Mouse (Mus musculus) heart, postnatal 25 days (tissue): ENCODE measurements at regions not wholly inside any gene's neighbourhood (a gene's known extent, or its start where the extent isn't known, plus 50 kb on each side); places are given as distances from the start of the nearest gene placed in this dataset.
"Not testable (repeated sequence)": the region's sequence is repeated elsewhere in the genome, so short reads cannot be mapped to it uniquely, and the experiment has no call there.

Source experiments
- DNase-seq: peaks from one replicate; pipeline ENCODE4 v3.0.0; 2022; ENCODE audit warnings: low spot score
- intact Hi-C: fragments of 180-260 bp; cut with DNase I; formaldehyde crosslinking; loops from one replicate; pipeline ENCODE4 v1.15.1; 2025

GRCm38 (mm10) chr17:83020576-83020975 is 194.5 kb upstream of the Pkdcc start:
- intact Hi-C loops: loop anchor here (10.0 kb wide), 1 partner anchor 824 kb away; the partner anchor contains the start of gene Haao
- peak; percentile 17 for DNase-seq

DNA sequence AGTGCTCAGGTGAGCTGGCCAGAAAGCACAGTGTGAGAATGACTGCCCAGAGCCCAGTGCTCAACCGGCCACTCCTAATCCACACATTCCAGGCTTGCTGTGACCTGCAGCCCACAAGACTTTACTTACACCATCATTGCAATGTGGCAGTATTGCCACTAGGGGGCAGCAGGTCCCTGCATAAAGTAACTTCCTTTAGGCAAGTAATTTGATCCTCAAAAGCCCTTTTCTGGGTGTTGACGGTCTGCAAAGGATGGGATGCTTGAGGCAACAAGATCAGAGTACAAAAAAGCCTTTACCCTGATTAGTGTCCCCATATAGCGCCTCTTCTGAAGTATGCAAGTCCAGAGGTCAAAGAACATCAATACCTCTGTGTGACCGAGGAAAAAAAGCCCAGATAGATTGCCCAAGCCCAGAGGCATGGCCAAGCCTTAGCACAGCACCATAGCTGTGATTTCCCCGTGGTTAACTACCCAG is 189.7 kb upstream of the Pkdcc start:
- DNase-seq: peak; percentile 13

GRCm38 (mm10) chr17:83034914-83035573 is 180.0 kb upstream of the Pkdcc start:
- intact Hi-C loops: no loop called here
- DNase-seq: no peak

More for the DNA sequence above, 189.7 kb upstream of the Pkdcc start:
- intact Hi-C loops: loop anchor here (5.0 to 10.0 kb wide), 2 partner anchors 227 to 819 kb away; partner anchors contain the start of gene Haao

GRCm38 (mm10) chr17:83035574-83035918 is 179.5 kb upstream of the Pkdcc start:
- no peak for DNase-seq
- intact Hi-C loops: no loop called here

DNA sequence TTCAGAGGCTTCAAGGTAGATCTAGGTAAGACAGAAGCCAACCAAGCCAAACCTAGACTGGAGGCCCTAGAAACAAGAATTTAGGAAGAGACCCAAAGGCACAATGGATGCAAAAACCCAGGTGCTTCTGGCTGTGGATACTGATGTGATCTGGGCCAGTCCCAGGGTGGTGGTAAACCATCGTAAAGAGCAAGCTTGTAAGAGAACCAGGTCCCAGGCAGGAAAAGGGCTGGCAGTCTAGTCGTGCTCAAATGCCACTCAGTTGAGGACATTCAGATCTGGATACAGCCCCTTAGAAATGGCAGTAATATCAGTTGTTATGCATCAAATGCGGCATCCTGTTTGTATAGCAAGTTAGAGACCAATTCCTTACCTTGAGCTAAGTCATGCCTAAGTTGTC is 175.5 kb upstream of the Pkdcc start:
- DNase-seq: no peak
- intact Hi-C loops: no loop called here

DNA sequence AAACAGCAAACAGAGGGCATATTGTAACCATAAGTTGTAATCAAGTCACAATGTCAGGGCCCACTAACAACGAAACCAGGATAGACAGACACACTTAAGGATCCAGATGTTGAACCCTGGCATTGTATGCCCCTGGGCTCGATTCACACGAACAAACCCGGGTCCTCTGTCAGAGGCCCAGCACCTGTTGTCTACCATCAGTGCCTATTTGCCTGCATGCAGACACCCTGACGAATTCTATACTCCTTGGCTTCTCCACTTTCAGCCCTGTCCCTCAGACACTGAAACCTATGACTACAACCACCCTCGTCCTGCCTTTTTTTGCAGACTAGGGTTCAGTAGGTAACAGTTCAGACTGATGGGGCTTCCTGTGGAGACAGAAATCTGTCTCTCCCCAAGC is 170.6 kb upstream of the Pkdcc start:
- no peak for DNase-seq
- intact Hi-C loops: loop anchor here (1.0 to 2.0 kb wide), 2 partner anchors 202 to 207 kb away; no protein-coding TSS in a partner anchor

GRCm38 (mm10) chr17:83049972-83050535 is 165.0 kb upstream of the Pkdcc start:
- no peak for DNase-seq
- intact Hi-C loops: no loop called here

DNA sequence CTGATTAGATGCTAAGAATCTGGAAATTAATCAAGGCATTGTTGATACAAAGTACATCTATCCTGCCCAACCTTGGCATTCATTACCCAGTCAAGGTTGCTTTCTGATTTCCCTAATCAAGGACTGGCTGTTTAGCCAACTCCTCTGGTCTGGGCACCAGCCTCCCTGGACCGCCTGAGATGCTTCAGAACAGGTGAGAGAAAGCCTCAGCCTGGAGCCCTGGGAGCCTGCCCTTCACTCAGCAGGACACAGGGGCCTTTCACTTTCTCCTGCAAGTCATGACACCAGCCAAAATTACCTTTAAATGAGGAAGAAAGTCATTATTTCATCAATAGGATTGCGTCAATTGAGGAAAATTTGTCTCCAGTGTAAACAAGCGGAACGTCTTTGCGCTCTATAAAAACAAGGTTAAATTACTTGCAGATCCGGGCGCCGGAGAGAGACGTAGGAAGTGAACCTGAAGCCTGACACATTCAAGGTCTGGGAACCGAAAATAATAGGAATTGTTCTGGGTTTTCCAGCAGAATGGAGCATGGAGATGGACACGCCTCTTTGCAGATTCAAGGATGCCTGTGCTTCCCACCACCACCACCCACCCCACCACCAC is 164.4 kb upstream of the Pkdcc start:
- intact Hi-C loops: no loop called here
- no peak for DNase-seq

DNA sequence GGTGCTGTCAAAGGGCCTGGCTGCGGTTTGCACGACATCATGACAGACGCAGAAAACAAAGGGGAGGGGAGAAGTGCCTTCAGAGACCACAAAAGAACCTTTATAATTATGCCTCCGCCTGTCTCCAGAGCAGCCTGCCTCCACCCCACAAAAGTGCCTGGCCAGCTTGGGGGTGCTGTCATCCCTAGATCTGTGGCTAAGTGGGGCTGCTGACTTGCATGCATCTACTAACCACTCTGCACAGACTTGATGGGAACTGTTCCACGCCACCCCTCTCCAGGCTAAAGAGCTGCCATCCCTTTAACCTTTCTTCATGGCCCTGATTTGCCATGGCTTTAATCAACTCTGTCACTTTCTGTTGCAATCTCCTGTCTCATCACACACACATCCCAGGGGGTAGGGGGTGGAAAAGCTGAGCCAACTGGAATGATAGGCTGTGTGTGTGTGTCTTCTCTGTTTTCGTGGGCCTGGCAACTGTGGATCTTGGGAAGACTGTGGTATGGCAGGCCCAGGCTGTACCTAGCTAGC is 162.4 kb upstream of the Pkdcc start:
- DNase-seq: no peak
- intact Hi-C loops: no loop called here

GRCm38 (mm10) chr17:83057832-83058231 is 157.3 kb upstream of the Pkdcc start:
- no peak for DNase-seq
- intact Hi-C loops: no loop called here

DNA sequence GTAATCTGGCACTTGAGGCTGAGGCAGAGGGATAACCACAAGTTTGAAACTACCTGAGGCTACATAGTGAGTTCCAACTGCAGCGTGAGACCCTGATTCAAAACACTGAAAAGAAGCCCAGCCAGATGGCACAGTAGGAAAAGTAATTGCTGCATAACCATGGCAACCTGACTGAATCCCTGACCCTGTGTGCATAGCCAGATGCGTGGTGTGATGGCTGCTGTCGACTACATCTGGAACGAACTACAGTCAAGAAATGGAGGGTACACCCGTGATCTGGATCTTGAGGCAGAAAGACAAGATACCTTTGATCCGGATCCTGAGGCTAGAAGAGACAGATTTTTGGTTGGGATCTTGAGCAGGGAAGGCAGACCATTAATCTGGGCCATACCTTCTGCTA is 153.2 kb upstream of the Pkdcc start:
- no peak for DNase-seq
- intact Hi-C loops: no loop called here

DNA sequence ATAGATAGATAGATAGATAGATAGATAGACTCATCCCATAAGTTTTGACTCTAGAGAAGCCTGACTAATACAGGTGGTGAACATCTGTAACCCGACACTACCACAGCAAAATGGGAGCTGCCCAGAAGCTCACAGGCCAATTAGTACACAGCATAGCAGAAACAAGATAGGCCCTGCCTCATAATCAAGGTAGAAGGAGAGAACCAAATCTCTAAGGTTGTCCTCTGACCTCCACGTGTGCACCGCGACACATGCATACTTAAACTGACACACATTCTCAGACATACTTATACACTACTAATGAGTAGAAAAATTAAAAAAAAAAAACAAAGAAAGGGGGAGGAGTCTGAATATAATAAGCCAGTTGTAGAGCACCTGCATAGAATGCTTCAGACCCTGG is 151.2 kb upstream of the Pkdcc start:
- intact Hi-C loops: no loop called here
- no peak for DNase-seq

GRCm38 (mm10) chr17:83064376-83064775 is 150.7 kb upstream of the Pkdcc start:
- DNase-seq, intact Hi-C loops: not testable (repeated sequence)

DNA sequence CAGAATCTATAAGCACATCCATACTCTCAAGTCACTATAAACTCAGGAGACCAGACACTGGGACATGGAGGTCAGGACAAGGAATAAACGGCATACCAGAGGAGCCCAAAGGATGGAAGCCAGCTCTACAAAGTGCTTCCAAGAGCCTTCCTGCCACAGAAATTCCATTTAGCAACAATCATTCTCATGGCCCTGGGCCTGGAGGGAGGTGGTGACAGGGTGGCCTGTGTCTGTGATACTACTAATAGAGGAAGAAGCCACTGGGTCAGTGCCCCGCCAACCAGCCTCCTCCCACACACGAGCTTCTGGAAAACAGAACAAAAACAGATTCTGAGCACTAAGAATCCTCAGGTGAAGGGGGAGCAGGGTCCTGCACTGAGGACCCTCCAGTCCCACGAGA is 145.8 kb upstream of the Pkdcc start:
- peak; percentile 30 for DNase-seq
- intact Hi-C loops: no loop called here

DNA sequence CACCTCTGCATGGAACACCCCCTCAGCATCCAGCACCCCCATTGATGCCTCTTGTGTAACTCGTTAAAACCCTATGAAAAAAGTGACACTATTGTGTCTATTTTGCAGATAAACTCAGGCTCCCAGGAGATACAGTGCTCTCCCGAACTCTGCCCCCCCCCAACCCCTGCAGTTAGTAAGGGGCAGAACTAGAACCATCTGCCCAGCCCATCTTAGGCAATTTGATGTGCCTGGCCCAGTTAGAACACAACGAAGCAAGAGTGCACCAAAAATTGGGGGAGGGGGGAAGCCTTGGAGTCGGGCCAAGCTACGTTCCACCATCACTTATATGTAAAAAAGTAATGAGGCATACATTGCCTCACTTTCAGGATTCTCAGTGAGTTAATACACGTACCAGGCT is 143.3 kb upstream of the Pkdcc start:
- DNase-seq: no peak
- intact Hi-C loops: no loop called here

DNA sequence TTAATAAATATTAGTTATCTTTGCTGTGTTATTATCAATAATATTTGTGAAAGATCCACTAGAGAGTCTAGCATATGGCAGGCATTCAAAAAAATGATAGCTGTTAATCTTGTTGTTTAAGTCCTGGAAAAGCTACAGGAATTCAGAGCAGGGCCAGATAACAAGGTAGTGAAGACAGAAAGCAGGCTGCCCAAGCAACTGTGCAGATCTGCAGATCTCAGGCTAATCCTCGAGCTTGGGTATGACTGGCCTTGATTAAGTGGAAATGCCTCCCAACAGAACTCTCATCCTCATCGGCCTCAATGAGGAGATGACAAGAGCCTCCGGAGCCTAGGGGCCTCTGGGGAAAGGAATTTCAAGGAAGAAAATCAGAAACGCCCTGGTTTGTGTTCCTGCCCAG is 142.9 kb upstream of the Pkdcc start:
- intact Hi-C loops: no loop called here

DNA sequence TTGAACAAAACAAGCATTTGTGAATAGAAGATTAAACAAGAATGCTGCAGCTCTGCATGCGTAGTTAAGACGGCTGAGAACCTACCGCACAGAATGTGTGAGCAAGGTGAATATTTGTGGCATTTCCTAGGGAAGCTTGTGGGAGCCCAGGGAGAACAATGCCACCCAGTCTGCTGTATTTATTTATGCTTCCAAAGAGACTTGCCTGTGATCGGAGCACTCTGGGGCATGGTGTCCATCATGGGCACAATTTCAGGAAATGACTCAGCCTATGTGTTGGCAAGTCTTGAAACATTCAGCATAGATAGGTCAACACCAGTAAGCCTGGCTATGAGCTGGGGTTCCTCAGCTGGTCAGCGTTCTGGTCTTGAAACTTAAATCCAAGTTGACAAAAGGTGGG is 140.2 kb upstream of the Pkdcc start:
- DNase-seq: no peak
- intact Hi-C loops: no loop called here

More for the DNA sequence above, 142.9 kb upstream of the Pkdcc start:
- no peak for DNase-seq

GRCm38 (mm10) chr17:83077737-83078600 is 137.1 kb upstream of the Pkdcc start:
- intact Hi-C loops: no loop called here
- DNase-seq: no peak

- intact Hi-C loops: no loop called here
- DNase-seq: no peak
Measured at GRCm38 (mm10) chr17:83078601-83079360, 136.3 kb upstream of the Pkdcc start.

DNA sequence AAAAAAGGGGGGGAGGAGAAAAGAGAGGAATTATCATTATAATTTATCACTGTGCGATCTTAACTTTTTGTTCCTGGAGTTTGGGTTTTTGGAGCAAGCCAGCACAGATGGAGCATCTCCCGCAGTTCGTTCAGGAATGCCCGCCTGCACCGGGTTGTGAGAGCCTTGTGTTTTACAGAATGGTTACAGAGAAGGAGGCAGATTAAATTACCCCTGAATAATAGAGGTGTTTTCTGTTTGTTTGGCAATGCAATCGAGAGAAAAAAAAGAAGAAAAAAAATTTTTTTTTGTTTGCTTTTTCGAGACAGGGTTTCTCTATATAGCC is 135.8 kb upstream of the Pkdcc start:
- DNase-seq: no peak
- intact Hi-C loops: no loop called here
